ENCODE assay signal across 11 mouse cellular contexts in the genomic region with DNA sequence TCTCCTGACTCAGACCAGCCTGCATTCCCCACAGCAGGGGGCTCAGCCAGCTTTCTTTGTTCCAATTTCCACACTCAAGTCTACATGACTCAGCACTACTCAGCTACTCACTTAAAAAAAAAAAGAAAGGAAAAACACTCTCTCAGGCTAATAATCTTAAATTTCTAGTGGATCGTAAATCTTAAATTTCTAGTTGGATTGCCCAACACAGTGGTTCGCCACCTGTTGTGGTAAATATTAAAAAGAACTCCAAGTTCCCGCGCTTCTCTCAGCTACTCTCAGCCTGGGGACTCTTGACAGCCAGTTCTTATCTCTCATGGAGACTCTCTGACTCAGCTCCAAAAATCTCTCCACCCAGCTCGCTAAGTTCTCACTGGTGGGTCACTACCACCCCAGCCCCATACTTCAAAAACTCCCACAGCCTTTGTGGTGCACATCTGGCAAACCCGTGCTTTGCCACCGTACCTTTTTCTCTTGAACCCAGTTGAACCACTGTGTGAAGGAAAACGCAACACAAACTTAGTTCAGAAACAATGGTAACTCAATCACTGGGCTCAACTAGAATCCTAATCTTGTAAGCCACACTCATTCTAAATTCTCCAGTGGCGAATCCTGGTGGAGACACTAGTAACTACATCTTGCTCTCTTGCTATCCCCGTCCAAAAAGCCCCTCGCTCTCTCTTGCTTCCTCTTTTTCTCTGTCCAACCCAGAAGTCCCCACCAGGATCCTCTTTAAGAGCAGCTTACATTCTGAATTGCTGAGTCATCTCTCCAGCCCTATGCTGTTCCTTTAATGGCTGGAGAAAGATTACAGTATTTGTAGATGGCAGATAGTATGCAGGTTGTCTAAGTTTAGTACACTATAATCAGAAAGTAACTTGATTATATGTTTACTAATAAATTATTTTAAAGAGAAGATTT. TPM values are rescaled to one million over a fixed set of nuclear protein-coding genes. Genes with fewer than 3 reads are reported as not detected.
DNase-seq lines count a peak whose midpoint lies in the region; ATAC-seq and TF ChIP-seq lines count a peak whose summit lies in the region.
"Had no signal": no experiment of that assay in that cellular context is flagged by ENCODE, and none has a peak within 500 bp of the region (broad histone marks: within the 10 kb centered on the region; RNA-seq: fewer than 3 reads in every experiment).

No protein-coding gene starts in this region.

- H3K9me3 ChIP-seq in lung, postnatal 0 days (ENCODE audit: low read length): no peaks in the 10 kb centered on the region
- H3K9me3 ChIP-seq in stomach, postnatal 0 days (ENCODE audit: control insufficient read depth, low read length): no peaks in the 10 kb centered on the region
- H3K9me3 ChIP-seq: forebrain, embryonic 15.5 days; kidney, embryonic 15.5 days had no signal

- H3K9ac ChIP-seq in lung, postnatal 0 days (replicated peaks; ENCODE audit: low read depth): no peak overlapping the region
- no peak overlapping the region for H3K9ac ChIP-seq in stomach, postnatal 0 days (ENCODE audit: low read length)
- H3K9ac ChIP-seq: forebrain, embryonic 15.5 days; kidney, embryonic 15.5 days had no signal

- no peaks in the 10 kb centered on the region for H3K4me1 ChIP-seq in lung, postnatal 0 days (ENCODE audit: insufficient read depth, low read depth, low read length)
- no peaks in the 10 kb centered on the region for H3K4me1 ChIP-seq in stomach, postnatal 0 days (replicated peaks; ENCODE audit: control insufficient read depth, insufficient read depth)
- H3K4me1 ChIP-seq: kidney, embryonic 15.5 days had no signal

- peak; percentile 21 for DNase-seq in embryo, embryonic 10 days (ENCODE audit: low spot score)
- no peak for DNase-seq in embryo, embryonic 11 days
- peak; percentile 32 for DNase-seq in lung, postnatal 0 days (ENCODE audit: low spot score)
- no peak for DNase-seq in lung, adult 18-20 months
- no peak for DNase-seq in stomach, postnatal 0 days (ENCODE audit: low spot score)
- DNase-seq in frontal cortex, adult 2 months (ENCODE audit: extremely low spot score in 1 of 2, low spot score in 1 of 2): no peak
- no peak for DNase-seq in MN1 (ENCODE audit: low spot score)

- TF ChIP-seq EP300 in lung, postnatal 0 days (IDR thresholded peaks at IDR 0.05): no peak
- no peak for TF ChIP-seq EP300 in stomach, postnatal 0 days (optimal IDR thresholded peaks at IDR 0.05)

- H3K36me3 ChIP-seq in lung, postnatal 0 days (ENCODE audit: insufficient read depth, low read length): no peaks in the 10 kb centered on the region
- H3K36me3 ChIP-seq in stomach, postnatal 0 days (ENCODE audit: control insufficient read depth, insufficient read depth, low read length): no peaks in the 10 kb centered on the region
- H3K36me3 ChIP-seq: forebrain, embryonic 15.5 days; kidney, embryonic 15.5 days had no signal

- 62% methylated on average over 11 of the region's 11 CpGs for WGBS in lung, postnatal 0 days
- 78% methylated on average over 11 of the region's 11 CpGs for WGBS in stomach, postnatal 0 days

- no peak for ATAC-seq in lung, postnatal 0 days
- peak; percentile 100 for ATAC-seq in granulocyte monocyte progenitor cell, adult 5-6 weeks (replicated peaks; ENCODE audit: poor library complexity, severe bottlenecking)
- ATAC-seq in stomach, postnatal 0 days (ENCODE audit: low FRiP score, low TSS enrichment): no peak
- ATAC-seq: forebrain, embryonic 15.5 days had no signal

- H3K4me3 ChIP-seq in lung, postnatal 0 days (ENCODE audit: low read depth, low read length): no peak overlapping the region
- no peak overlapping the region for H3K4me3 ChIP-seq in stomach, postnatal 0 days (ENCODE audit: low read depth, low read length)
- H3K4me3 ChIP-seq: forebrain, embryonic 15.5 days; kidney, embryonic 15.5 days; left cerebral cortex, adult 2 months had no signal

- no peak overlapping the region for H3K4me2 ChIP-seq in lung, postnatal 0 days (replicated peaks; ENCODE audit: low read depth, low read length)
- H3K4me2 ChIP-seq in stomach, postnatal 0 days (replicated peaks; ENCODE audit: low read depth): no peak overlapping the region
- H3K4me2 ChIP-seq: forebrain, embryonic 15.5 days; kidney, embryonic 15.5 days had no signal

- TF ChIP-seq CTCF in lung, postnatal 0 days (IDR thresholded peaks at IDR 0.05): no peak; the same call in 1 of the 2 replicates
- peak; percentile 25 for TF ChIP-seq CTCF in stomach, postnatal 0 days (IDR thresholded peaks at IDR 0.05; ENCODE audit: low read depth)

- no peaks in the 10 kb centered on the region for H3K27me3 ChIP-seq in lung, postnatal 0 days (replicated peaks; ENCODE audit: insufficient read depth, low read length)
- no peaks in the 10 kb centered on the region for H3K27me3 ChIP-seq in stomach, postnatal 0 days (ENCODE audit: control insufficient read depth, insufficient read depth, low read length)
- H3K27me3 ChIP-seq: forebrain, embryonic 15.5 days; kidney, embryonic 15.5 days had no signal

- H3K27ac ChIP-seq in lung, postnatal 0 days (ENCODE audit: low read length): no peak overlapping the region
- no peak overlapping the region for H3K27ac ChIP-seq in stomach, postnatal 0 days (replicated peaks)
- H3K27ac ChIP-seq: forebrain, embryonic 15.5 days; kidney, embryonic 15.5 days; left cerebral cortex, adult 2 months had no signal

RNA-seq across cellular contexts. Expression of gene Sec24d, which starts 10.8 kb away (rescaled TPM):
- polyA plus RNA-seq in lung, postnatal 0 days (2015; fragmentation: Nextera tagmentation; extraction: Ambion mirVana): 34.9 and 38.7 TPM in 2 replicates
- 45.6 and 66.7 TPM in 2 replicates for total RNA-seq in granulocyte monocyte progenitor cell, adult 5-6 weeks (2014; fragmentation: Nextera tagmentation)
- 43.3 and 61.9 TPM in 2 replicates for total RNA-seq in granulocyte monocyte progenitor cell, adult 5-6 weeks (2017)
- 53.1 and 55.6 TPM in 2 replicates for polyA plus RNA-seq in stomach, postnatal 0 days (2015; fragmentation: Nextera tagmentation; extraction: Ambion mirVana)
- polyA plus RNA-seq in frontal cortex, adult 2 months (2012; rRNA removed): 8.4 and 10.4 TPM in 2 replicates

RNA-seq across cellular contexts. Expression of gene Synpo2, which starts 20.5 kb away (rescaled TPM):
- 2.2 and 2.4 TPM in 2 replicates for polyA plus RNA-seq in lung, postnatal 0 days (2015; fragmentation: Nextera tagmentation; extraction: Ambion mirVana)
- total RNA-seq in granulocyte monocyte progenitor cell, adult 5-6 weeks (2014; fragmentation: Nextera tagmentation): 0.28 TPM in 1 of 2 replicates, not detected in the other
- not detected in 2 replicates for total RNA-seq in granulocyte monocyte progenitor cell, adult 5-6 weeks (2017)
- polyA plus RNA-seq in stomach, postnatal 0 days (2015; fragmentation: Nextera tagmentation; extraction: Ambion mirVana): 19.9 and 20.7 TPM in 2 replicates
- polyA plus RNA-seq in frontal cortex, adult 2 months (2012; rRNA removed): 3.5 and 4.6 TPM in 2 replicates

Comparison
In these comparisons a context has a peak if more than half of its experiments do, and no peak if none do; other contexts are left out.
1. DNase-seq: peak in embryo, embryonic 10 days (single experiment) and lung, postnatal 0 days (single experiment); none in embryo, embryonic 11 days (single experiment), lung, adult 18-20 months (0 of 2), stomach, postnatal 0 days (single experiment), frontal cortex, adult 2 months (0 of 2) and MN1 (single experiment).